Comparison of ENCODE assay signal across 8 mouse cellular contexts in genomic region chr2:158121645-158122326, GRCm38 (mm10). TPM values are rescaled to one million over a fixed set of nuclear protein-coding genes. Genes with fewer than 3 reads are reported as not detected.
DNase-seq lines count a peak whose midpoint lies in the region; ATAC-seq lines count a peak whose summit lies in the region.

No protein-coding gene starts in this region.

- H3K27ac ChIP-seq in embryonic facial prominence, embryonic 13.5 days: no peak overlapping the region
- no peak overlapping the region for H3K27ac ChIP-seq in liver, embryonic 16.5 days (ENCODE audit: low read length)

- H3K9me3 ChIP-seq in embryonic facial prominence, embryonic 13.5 days: no peaks in the 10 kb centered on the region
- H3K9me3 ChIP-seq in liver, embryonic 16.5 days (replicated peaks; ENCODE audit: control insufficient read depth, low read length): 0 out of 2 replicates have a peak, but pooled peaks cover 2% of the 10 kb centered on the region

- no peak overlapping the region for H3K4me3 ChIP-seq in embryonic facial prominence, embryonic 13.5 days
- no peak overlapping the region for H3K4me3 ChIP-seq in liver, embryonic 16.5 days (ENCODE audit: low read depth, low read length)

- no peaks in the 10 kb centered on the region for H3K27me3 ChIP-seq in embryonic facial prominence, embryonic 13.5 days
- no peaks in the 10 kb centered on the region for H3K27me3 ChIP-seq in liver, embryonic 16.5 days (ENCODE audit: control insufficient read depth, insufficient read depth, low read depth, low read length)

- H3K36me3 ChIP-seq in embryonic facial prominence, embryonic 13.5 days: peaks cover 3% of the 10 kb centered on the region; the same call in 1 of the 2 replicates
- H3K36me3 ChIP-seq in liver, embryonic 16.5 days (ENCODE audit: control insufficient read depth, insufficient read depth): peaks cover 83% of the 10 kb centered on the region

- H3K9ac ChIP-seq in embryonic facial prominence, embryonic 13.5 days: peak overlapping the region; percentile 27; the same call in 1 of the 2 replicates
- H3K9ac ChIP-seq in liver, embryonic 16.5 days (ENCODE audit: low read depth, low read length): no peak overlapping the region

- WGBS in embryonic facial prominence, embryonic 13.5 days: 75% methylated on average over 12 of the region's 12 CpGs
- 68% methylated on average over 11 of the region's 12 CpGs for WGBS in liver, embryonic 16.5 days (ENCODE audit: insufficient replicate concordance)

- intact Hi-C loops in heart, postnatal 36 days (cut with DNase I): loop anchor here (2.0 kb wide), 1 partner anchor 19 kb away; no protein-coding TSS in a partner anchor

- DNase-seq in 3134 (ENCODE audit: extremely low read depth, insufficient read length, low spot score): peak; percentile 87
- peak; percentile 84 for DNase-seq in Muller cell, postnatal 12 days (ENCODE audit: inconsistent ontology term)
- DNase-seq in heart, postnatal 36 days: peak; percentile 77 to 86
- peak; percentile 67 for DNase-seq in urinary bladder, adult 2 months (ENCODE audit: low spot score)
- no peak for DNase-seq in embryo, embryonic 10 days (ENCODE audit: low spot score)
- no peak for DNase-seq in thymus, postnatal 4 days

- peaks cover 10% of the 10 kb centered on the region for H3K4me1 ChIP-seq in embryonic facial prominence, embryonic 13.5 days
- peaks cover 11% of the 10 kb centered on the region for H3K4me1 ChIP-seq in liver, embryonic 16.5 days (ENCODE audit: control insufficient read depth, low read depth, low read length)

- ATAC-seq in embryonic facial prominence, embryonic 13.5 days (ENCODE audit: insufficient number of reproducible peaks, insufficient read depth, low FRiP score, low TSS enrichment, low read depth): no peak
- peak; percentile 47; the same call in 1 of the 2 replicates for ATAC-seq in liver, embryonic 16.5 days (ENCODE audit: low read depth)

- H3K4me2 ChIP-seq in embryonic facial prominence, embryonic 13.5 days: no peak overlapping the region
- no peak overlapping the region for H3K4me2 ChIP-seq in liver, embryonic 16.5 days (ENCODE audit: low read depth, low read length)

RNA-seq across cellular contexts. Expression of gene Tgm2, which starts 24.4 kb away (rescaled TPM):
- polyA plus RNA-seq in embryonic facial prominence, embryonic 13.5 days (2015; fragmentation: Nextera tagmentation; extraction: Ambion mirVana): 10.9 and 16.4 TPM in 2 replicates
- 100 to 1,000 TPM; 237 to 310 TPM for total RNA-seq in heart, postnatal 36 days (2021)
- polyA plus RNA-seq in liver, embryonic 16.5 days (2015; fragmentation: Nextera tagmentation; extraction: Ambion mirVana): 66.2 and 74.3 TPM in 2 replicates
- polyA plus RNA-seq in urinary bladder, adult 2 months (2012; rRNA removed): 218 and 272 TPM in 2 replicates

Comparison
In these comparisons a context has a peak if more than half of its experiments do, and no peak if none do; other contexts are left out.
1. DNase-seq: peak in 3134 (single experiment), Muller cell, postnatal 12 days (single experiment), heart, postnatal 36 days (2 of 2) and urinary bladder, adult 2 months (single experiment); none in embryo, embryonic 10 days (single experiment) and thymus, postnatal 4 days (single experiment).